Comparison of ENCODE assay signal across 10 mouse cellular contexts in genomic region chr7:116286611-116287355, GRCm38 (mm10). TPM values are rescaled to one million over a fixed set of nuclear protein-coding genes. Genes with fewer than 3 reads are reported as not detected.
DNase-seq lines count a peak whose midpoint lies in the region; ATAC-seq and TF ChIP-seq lines count a peak whose summit lies in the region.
"Had no signal": no experiment of that assay in that cellular context is flagged by ENCODE, and none has a peak within 500 bp of the region (broad histone marks: within the 10 kb centered on the region; RNA-seq: fewer than 3 reads in every experiment).

No protein-coding gene starts in this region.

- H3K4me1 ChIP-seq in intestine, embryonic 14.5 days (replicated peaks; ENCODE audit: control insufficient read depth, insufficient read depth, low read length), result peaks cover 42% of the 10 kb centered on the region
- H3K4me1 ChIP-seq in limb, embryonic 14.5 days (ENCODE audit: control insufficient read depth, insufficient read depth, low read length), result peaks cover 11% of the 10 kb centered on the region
- peaks cover 5% of the 10 kb centered on the region; the same call in 1 of the 2 replicates for H3K4me1 ChIP-seq in stomach, postnatal 0 days (replicated peaks; ENCODE audit: control insufficient read depth, insufficient read depth)
- H3K4me1 ChIP-seq: midbrain, embryonic 15.5 days had no signal

- H3K27ac ChIP-seq in intestine, embryonic 14.5 days (ENCODE audit: low read depth), result peak overlapping the region; percentile 64
- H3K27ac ChIP-seq in limb, embryonic 14.5 days (replicated peaks; ENCODE audit: low read depth, low read length), result 0 out of 2 replicates have a peak overlapping the region, but pooled peaks have one; percentile 5
- peak overlapping the region; percentile 74 for H3K27ac ChIP-seq in stomach, postnatal 0 days (replicated peaks)
- H3K27ac ChIP-seq in left cerebral cortex, adult 2 months, result no peak overlapping the region
- H3K27ac ChIP-seq: midbrain, embryonic 15.5 days had no signal

- no peak for TF ChIP-seq CTCF in stomach, postnatal 0 days (IDR thresholded peaks at IDR 0.05; ENCODE audit: low read depth)
- no peak for TF ChIP-seq CTCF in left cerebral cortex, adult 2 months (IDR thresholded peaks at IDR 0.05)

- no peaks in the 10 kb centered on the region for H3K36me3 ChIP-seq in intestine, embryonic 14.5 days (ENCODE audit: control insufficient read depth, insufficient read depth, low read length)
- H3K36me3 ChIP-seq in limb, embryonic 14.5 days (ENCODE audit: control insufficient read depth, insufficient read depth, low read length), result no peaks in the 10 kb centered on the region
- no peaks in the 10 kb centered on the region for H3K36me3 ChIP-seq in stomach, postnatal 0 days (ENCODE audit: control insufficient read depth, insufficient read depth, low read length)
- H3K36me3 ChIP-seq: midbrain, embryonic 15.5 days had no signal

- no peak overlapping the region for H3K4me3 ChIP-seq in intestine, embryonic 14.5 days (ENCODE audit: low read depth, low read length)
- H3K4me3 ChIP-seq in limb, embryonic 14.5 days (replicated peaks; ENCODE audit: low read length), result no peak overlapping the region
- H3K4me3 ChIP-seq in stomach, postnatal 0 days (ENCODE audit: low read depth, low read length), result no peak overlapping the region
- H3K4me3 ChIP-seq in left cerebral cortex, adult 2 months, result no peak overlapping the region
- H3K4me3 ChIP-seq: midbrain, embryonic 15.5 days had no signal

- no peak overlapping the region for H3K9ac ChIP-seq in intestine, embryonic 14.5 days (ENCODE audit: low read length)
- 0 out of 2 replicates have a peak overlapping the region, but pooled peaks have one; percentile 21 for H3K9ac ChIP-seq in limb, embryonic 14.5 days (ENCODE audit: low read depth, low read length, severe bottlenecking)
- no peak overlapping the region for H3K9ac ChIP-seq in stomach, postnatal 0 days (ENCODE audit: low read length)
- H3K9ac ChIP-seq: midbrain, embryonic 15.5 days had no signal

- no peak overlapping the region for H3K4me2 ChIP-seq in intestine, embryonic 14.5 days (ENCODE audit: low read length)
- no peak overlapping the region for H3K4me2 ChIP-seq in limb, embryonic 14.5 days (replicated peaks; ENCODE audit: low read depth, low read length, severe bottlenecking)
- no peak overlapping the region for H3K4me2 ChIP-seq in stomach, postnatal 0 days (replicated peaks; ENCODE audit: low read depth)
- H3K4me2 ChIP-seq: midbrain, embryonic 15.5 days had no signal

- peak; percentile 52 for TF ChIP-seq EP300 in stomach, postnatal 0 days (optimal IDR thresholded peaks at IDR 0.05)

- no peaks in the 10 kb centered on the region for H3K27me3 ChIP-seq in intestine, embryonic 14.5 days (replicated peaks; ENCODE audit: control insufficient read depth, insufficient read depth, low read length)
- H3K27me3 ChIP-seq in limb, embryonic 14.5 days (ENCODE audit: control insufficient read depth, insufficient read depth, low read length), result no peaks in the 10 kb centered on the region
- no peaks in the 10 kb centered on the region for H3K27me3 ChIP-seq in stomach, postnatal 0 days (ENCODE audit: control insufficient read depth, insufficient read depth, low read length)
- H3K27me3 ChIP-seq: midbrain, embryonic 15.5 days had no signal

- peak; percentile 86 for ATAC-seq in intestine, embryonic 14.5 days (replicated peaks; ENCODE audit: low FRiP score, low TSS enrichment, low read depth)
- ATAC-seq in limb, embryonic 14.5 days (ENCODE audit: low FRiP score, low read depth), result 0 out of 2 replicates have a peak, but pooled peaks have one; percentile 13
- ATAC-seq in stomach, postnatal 0 days (ENCODE audit: low FRiP score, low TSS enrichment), result peak; percentile 87
- no peak for ATAC-seq in monocyte, adult 5-6 weeks (replicated peaks; ENCODE audit: insufficient number of reproducible peaks, low FRiP score, low TSS enrichment, poor library complexity, severe bottlenecking)
- ATAC-seq: midbrain, embryonic 15.5 days had no signal

- 20% methylated on average over 11 of the region's 11 CpGs for WGBS in intestine, embryonic 14.5 days
- WGBS in limb, embryonic 14.5 days, result 21% methylated on average over 11 of the region's 11 CpGs
- WGBS in stomach, postnatal 0 days, result 17% methylated on average over 11 of the region's 11 CpGs

- intact Hi-C loops in left cerebral cortex, adult 2 months (cut with DNase I), result no loop called here

- peak; percentile 45 for DNase-seq in urinary bladder, postnatal 14 days (ENCODE audit: low spot score)
- no peak for DNase-seq in urinary bladder, postnatal 36 days (ENCODE audit: low spot score in 2 of 2)
- no peak for DNase-seq in intestine, embryonic 14.5 days (ENCODE audit: low spot score)
- DNase-seq in limb, embryonic 14.5 days (ENCODE audit: low spot score), result peak; percentile 31
- peak; percentile 74 for DNase-seq in stomach, postnatal 0 days (ENCODE audit: low spot score)
- no peak for DNase-seq in left cerebral cortex, adult 2 months (ENCODE audit: extremely low spot score in 1 of 2, low spot score in 2 of 2)
- DNase-seq in ovary, postnatal 14 days (ENCODE audit: low spot score), result no peak
- DNase-seq: cerebellum, postnatal 25 days had no signal

- TF ChIP-seq POLR2A in limb, embryonic 14.5 days (IDR thresholded peaks at IDR 0.05; ENCODE audit: borderline replicate concordance, extremely low read depth, insufficient read depth, insufficient read length), result no peak

- no peaks in the 10 kb centered on the region for H3K9me3 ChIP-seq in intestine, embryonic 14.5 days (ENCODE audit: control insufficient read depth, low read length)
- no peaks in the 10 kb centered on the region for H3K9me3 ChIP-seq in limb, embryonic 14.5 days (ENCODE audit: control insufficient read depth, low read length)
- H3K9me3 ChIP-seq in stomach, postnatal 0 days (ENCODE audit: control insufficient read depth, low read length), result no peaks in the 10 kb centered on the region
- H3K9me3 ChIP-seq: midbrain, embryonic 15.5 days had no signal

RNA-seq across cellular contexts. Expression of gene Plekha7, which starts 21.4 kb away (rescaled TPM):
- polyA plus RNA-seq in intestine, embryonic 14.5 days (2014; fragmentation: Nextera tagmentation; extraction: Ambion mirVana), result 10.7 and 10.8 TPM in 2 replicates
- 12.9 and 14.3 TPM in 2 replicates for polyA plus RNA-seq in limb, embryonic 14.5 days (2012; rRNA removed)
- 9.2 and 9.9 TPM in 2 replicates for polyA plus RNA-seq in limb, embryonic 14.5 days (2014; fragmentation: Nextera tagmentation; extraction: Ambion mirVana)
- 10.1 and 11.7 TPM in 2 replicates for polyA plus RNA-seq in stomach, postnatal 0 days (2015; fragmentation: Nextera tagmentation; extraction: Ambion mirVana)
- 10 to 100 TPM; 25.5 to 31.0 TPM for total RNA-seq in left cerebral cortex, adult 2 months (2021)
- 0.76 to 1.5 TPM (median 0.96 TPM) in 3 replicates for total RNA-seq in monocyte, adult 5-6 weeks (2017)

RNA-seq across cellular contexts. Expression of gene Rps13, which starts 47.2 kb away (rescaled TPM):
- polyA plus RNA-seq in intestine, embryonic 14.5 days (2014; fragmentation: Nextera tagmentation; extraction: Ambion mirVana), result 1,010 and 1,152 TPM in 2 replicates
- polyA plus RNA-seq in limb, embryonic 14.5 days (2012; rRNA removed), result 952 and 1,380 TPM in 2 replicates
- polyA plus RNA-seq in limb, embryonic 14.5 days (2014; fragmentation: Nextera tagmentation; extraction: Ambion mirVana), result 930 and 1,010 TPM in 2 replicates
- 609 and 626 TPM in 2 replicates for polyA plus RNA-seq in stomach, postnatal 0 days (2015; fragmentation: Nextera tagmentation; extraction: Ambion mirVana)
- total RNA-seq in left cerebral cortex, adult 2 months (2021), result 100 to 1,000 TPM; 168 to 210 TPM
- total RNA-seq in monocyte, adult 5-6 weeks (2017), result 1,896 to 2,322 TPM (median 2,106 TPM) in 3 replicates

Comparison
In these comparisons a context has a peak if more than half of its experiments do, and no peak if none do; other contexts are left out.
1. DNase-seq: peak in urinary bladder, postnatal 14 days (single experiment), limb, embryonic 14.5 days (single experiment) and stomach, postnatal 0 days (single experiment); none in urinary bladder, postnatal 36 days (0 of 2), intestine, embryonic 14.5 days (single experiment), left cerebral cortex, adult 2 months (0 of 2) and ovary, postnatal 14 days (single experiment).